Mouse (Mus musculus) neural tube, embryonic 14.5 days (tissue): ENCODE data around the gene Phactr3. TPM values are rescaled to one million over a fixed set of nuclear protein-coding genes. Genes with fewer than 3 reads are reported as not detected.
"Not testable (repeated sequence)": the region's sequence is repeated elsewhere in the genome, so short reads cannot be mapped to it uniquely, and the experiment has no call there.

Experiments used
- ATAC-seq: fragments of 200-750 bp; cut with Nextera tagmentation; 2 replicates; pipeline ENCODE4 v1.8.0; 2017; ENCODE audit warnings: low read depth, mild to moderate bottlenecking, moderate TSS enrichment, moderate library complexity
- H3K27ac ChIP-seq: fragments of 300-500 bp; sonication (generic); 2 replicates; pipeline ENCODE4 v1.5.1; 2014; ENCODE audit warnings: low read depth, mild to moderate bottlenecking, control low read depth, low read length, moderate library complexity, mixed read lengths
- H3K27me3 ChIP-seq: fragments of 300-500 bp; sonication (generic); 2 replicates; pipeline ENCODE4 v1.6.1; 2014; ENCODE audit warnings: low read length; ENCODE audit not compliant: control insufficient read depth, insufficient read depth
- H3K36me3 ChIP-seq: fragments of 300-500 bp; sonication (generic); 2 replicates; pipeline ENCODE4 v1.6.1; 2014; ENCODE audit warnings: low read length, mixed read lengths; ENCODE audit not compliant: control insufficient read depth, insufficient read depth
- H3K4me1 ChIP-seq: fragments of 300-500 bp; sonication (generic); 2 replicates; pipeline ENCODE4 v1.6.1; 2014; ENCODE audit warnings: low read length; ENCODE audit not compliant: control insufficient read depth, insufficient read depth
- H3K4me2 ChIP-seq: fragments of 300-500 bp; sonication (generic); 2 replicates; pipeline ENCODE4 v1.6.1; 2014; ENCODE audit warnings: mild to moderate bottlenecking, low read depth, low read length, control low read depth
- H3K4me3 ChIP-seq: fragments of 300-500 bp; sonication (generic); 2 replicates; pipeline ENCODE4 v1.5.1; 2014; ENCODE audit warnings: low read depth, low read length, control low read depth, mixed read lengths
- H3K9ac ChIP-seq: fragments of 300-500 bp; sonication (generic); replicated peaks from 2 replicates; pipeline ENCODE4 v1.6.1; 2014; ENCODE audit warnings: low read depth, mild to moderate bottlenecking, control low read depth, low read length, mixed read lengths
- H3K9me3 ChIP-seq: fragments of 300-500 bp; sonication (generic); 2 replicates; pipeline ENCODE4 v1.6.1; 2016; ENCODE audit warnings: low read length; ENCODE audit not compliant: control insufficient read depth
- WGBS: fragments of 180-500 bp; shearing (Covaris S2); extraction: QIAGEN DNeasy Blood & Tissue Kit; methylation state at CpG from one replicate; pipeline ENCODE4 v1.1.7; 2014; 5-methylcytosine and 5-hydroxymethylcytosine counted together
- polyA plus RNA-seq: library from polyadenylated mRNA; unstranded; fragments of >200 nt; fragmentation: Nextera tagmentation; extraction: Ambion mirVana; gene quantifications from 2 replicates; pipeline ENCODE4 v1.2.1, GENCODE M21; 2014

The Phactr3 gene
- 58.7 and 66.9 TPM in 2 replicates for polyA plus RNA-seq

- Histone ChIP-seq H3K27me3 (0 out of 2 replicates have a peak, but pooled peaks cover 3% of the 10 kb centered on the region), H3K4me3 (peak within 1 kb of the TSS; percentile 43), H3K9ac (peak within 1 kb of the TSS; percentile 47), H3K36me3 (no peaks in the 10 kb centered on the region), H3K4me2 (peak within 1 kb of the TSS; percentile 92), H3K4me1 (peaks cover 5% of the 10 kb centered on the region; the same call in 1 of the 2 replicates), H3K27ac (no peak within 1 kb of the TSS), H3K9me3 (no peaks in the 10 kb centered on the region)
- ATAC-seq: peak; percentile 66
- WGBS: under 1% methylated on average over 42 of the region's 45 CpGs
These were observed at the start of gene Phactr3 for GRCm38 (mm10) chr2:178118801-178119560. Gene Phactr3, plus strand, starts transcription at chr2:178118975.

- not testable (repeated sequence) for H3K9me3 ChIP-seq, H3K4me1 ChIP-seq, H3K27ac ChIP-seq, ATAC-seq, H3K9ac ChIP-seq, H3K27me3 ChIP-seq, H3K36me3 ChIP-seq
- H3K4me2 ChIP-seq: peak within 1 kb of the TSS; percentile 20; the same call in 1 of the 2 replicates
- peak within 1 kb of the TSS; percentile 34 for H3K4me3 ChIP-seq
- 0% methylated on average over 2 of the region's 14 CpGs for whole genome bisulfite sequencing
These were observed 40.5 kb upstream of the Phactr3 start, which contains the start of gene Zfp931 for GRCm38 (mm10) chr2:178078166-178078717. Gene Zfp931, minus strand, starts transcription at chr2:178078476.

- no peak overlapping the region for H3K9ac ChIP-seq
- H3K27ac ChIP-seq: no peak overlapping the region
- H3K4me3 ChIP-seq: no peak overlapping the region
- no peak overlapping the region for H3K4me2 ChIP-seq
- no peaks in the 10 kb centered on the region for H3K36me3 ChIP-seq
- no peaks in the 10 kb centered on the region for H3K4me1 ChIP-seq
- no peaks in the 10 kb centered on the region for H3K9me3 ChIP-seq
- no peaks in the 10 kb centered on the region for H3K27me3 ChIP-seq
- ATAC-seq: no peak
These were observed 29.2 kb upstream of the Phactr3 start for GRCm38 (mm10) chr2:178089586-178089985.

- Histone ChIP-seq H3K36me3 (no peaks in the 10 kb centered on the region), H3K4me1 (no peaks in the 10 kb centered on the region), H3K27ac (no peak overlapping the region), H3K4me3 (no peak overlapping the region), H3K9me3 (no peaks in the 10 kb centered on the region), H3K27me3 (no peaks in the 10 kb centered on the region), H3K4me2 (no peak overlapping the region), H3K9ac (no peak overlapping the region)
- WGBS: 9% methylated on average over 2 of the region's 2 CpGs
- no peak for ATAC-seq
These were observed 20.8 kb upstream of the Phactr3 start for GRCm38 (mm10) chr2:178098021-178098420.

GRCm38 (mm10) chr2:178101957-178102356 is 16.8 kb upstream of the Phactr3 start:
- no peaks in the 10 kb centered on the region for H3K27me3 ChIP-seq
- H3K36me3 ChIP-seq: no peaks in the 10 kb centered on the region
- no peaks in the 10 kb centered on the region for H3K9me3 ChIP-seq
- H3K27ac ChIP-seq: no peak overlapping the region
- H3K4me2 ChIP-seq: no peak overlapping the region
- H3K4me1 ChIP-seq: no peaks in the 10 kb centered on the region
- ATAC-seq: peak; percentile 88
- no peak overlapping the region for H3K4me3 ChIP-seq
- H3K9ac ChIP-seq: no peak overlapping the region
- WGBS: 18% methylated on average over 7 of the region's 7 CpGs

GRCm38 (mm10) chr2:178117946-178118345 is 829 bp upstream of the Phactr3 start:
- Histone ChIP-seq H3K4me1 (peaks cover 5% of the 10 kb centered on the region; the same call in 1 of the 2 replicates), H3K27ac (no peak overlapping the region), H3K36me3 (no peaks in the 10 kb centered on the region), H3K4me3 (no peak overlapping the region), H3K27me3 (0 out of 2 replicates have a peak, but pooled peaks cover 3% of the 10 kb centered on the region), H3K9me3 (no peaks in the 10 kb centered on the region), H3K4me2 (no peak overlapping the region), H3K9ac (no peak overlapping the region)
- WGBS: 27% methylated on average over 12 of the region's 12 CpGs
- ATAC-seq: no peak; the same call in 1 of the 2 replicates

- peak; percentile 10 for ATAC-seq
- Histone ChIP-seq H3K27me3 (0 out of 2 replicates have a peak, but pooled peaks cover 3% of the 10 kb centered on the region), H3K4me2 (peak overlapping the region; percentile 92), H3K4me1 (peaks cover 5% of the 10 kb centered on the region; the same call in 1 of the 2 replicates), H3K9me3 (no peaks in the 10 kb centered on the region), H3K36me3 (no peaks in the 10 kb centered on the region), H3K4me3 (peak overlapping the region; percentile 43), H3K27ac (no peak overlapping the region), H3K9ac (no peak overlapping the region; the same call in 1 of the 2 replicates)
- WGBS: 24% methylated on average over 19 of the region's 19 CpGs
These were observed 983 bp downstream of the Phactr3 start for GRCm38 (mm10) chr2:178119561-178120355.

- Histone ChIP-seq H3K9me3 (no peaks in the 10 kb centered on the region), H3K27ac (no peak overlapping the region), H3K27me3 (0 out of 2 replicates have a peak, but pooled peaks cover 3% of the 10 kb centered on the region), H3K4me1 (peaks cover 5% of the 10 kb centered on the region; the same call in 1 of the 2 replicates), H3K36me3 (no peaks in the 10 kb centered on the region), H3K9ac (no peak overlapping the region), H3K4me2 (no peak overlapping the region), H3K4me3 (no peak overlapping the region)
- no peak for ATAC-seq
These were observed 1.5 kb downstream of the Phactr3 start for GRCm38 (mm10) chr2:178120356-178120645.
